Mouse (Mus musculus) hindbrain, embryonic 15.5 days (tissue): ENCODE measurements around the gene Elk1. TPM values are rescaled to one million over a fixed set of nuclear protein-coding genes. Genes with fewer than 3 reads are reported as not detected.

ENCODE experiments used
- ATAC-seq: fragments of 200-750 bp; cut with Nextera tagmentation; 2 replicates; pipeline ENCODE4 v1.8.0; 2017; ENCODE audit warnings: low read depth, moderate number of reproducible peaks, moderate TSS enrichment; ENCODE audit not compliant: low FRiP score
- H3K27ac ChIP-seq: fragments of 300-500 bp; sonication (generic); replicated peaks from 2 replicates; pipeline ENCODE4 v1.5.1; 2015; ENCODE audit warnings: mild to moderate bottlenecking, inconsistent platforms
- H3K27me3 ChIP-seq: fragments of 300-500 bp; sonication (generic); 2 replicates; pipeline ENCODE4 v1.6.1; 2015; ENCODE audit warnings: control low read depth, inconsistent platforms
- H3K36me3 ChIP-seq: fragments of 300-500 bp; sonication (generic); 2 replicates; pipeline ENCODE4 v1.6.1; 2015; ENCODE audit warnings: control low read depth, inconsistent platforms
- H3K4me1 ChIP-seq: fragments of 300-500 bp; sonication (generic); replicated peaks from 2 replicates; pipeline ENCODE4 v1.6.1; 2015; ENCODE audit warnings: control low read depth, inconsistent platforms
- H3K4me2 ChIP-seq: fragments of 300-500 bp; sonication (generic); 2 replicates; pipeline ENCODE4 v1.6.1; 2015; ENCODE audit warnings: moderate library complexity, mild to moderate bottlenecking, inconsistent platforms
- H3K4me3 ChIP-seq: fragments of 300-500 bp; sonication (generic); 2 replicates; pipeline ENCODE4 v1.5.1; 2015; ENCODE audit warnings: mild to moderate bottlenecking, inconsistent platforms
- H3K9ac ChIP-seq: fragments of 300-500 bp; sonication (generic); 2 replicates; pipeline ENCODE4 v1.6.1; 2015; ENCODE audit warnings: inconsistent platforms
- H3K9me3 ChIP-seq: fragments of 300-500 bp; sonication (generic); 2 replicates; pipeline ENCODE4 v1.6.1; 2016; ENCODE audit warnings: control low read depth, inconsistent platforms
- WGBS: fragments of 180-500 bp; shearing (Covaris S2); methylation state at CpG from one replicate; pipeline ENCODE4 v1.1.7; 2015; 5-methylcytosine and 5-hydroxymethylcytosine counted together
- polyA plus RNA-seq: library from polyadenylated mRNA; unstranded; fragments of >200 nt; fragmentation: Nextera tagmentation; extraction: Ambion mirVana; gene quantifications from 2 replicates; pipeline ENCODE4 v1.2.1, GENCODE M21; 2015

Elk1 gene
- polyA plus RNA-seq, 1 experiment from 2014 or later, result 20.2 TPM

DNA sequence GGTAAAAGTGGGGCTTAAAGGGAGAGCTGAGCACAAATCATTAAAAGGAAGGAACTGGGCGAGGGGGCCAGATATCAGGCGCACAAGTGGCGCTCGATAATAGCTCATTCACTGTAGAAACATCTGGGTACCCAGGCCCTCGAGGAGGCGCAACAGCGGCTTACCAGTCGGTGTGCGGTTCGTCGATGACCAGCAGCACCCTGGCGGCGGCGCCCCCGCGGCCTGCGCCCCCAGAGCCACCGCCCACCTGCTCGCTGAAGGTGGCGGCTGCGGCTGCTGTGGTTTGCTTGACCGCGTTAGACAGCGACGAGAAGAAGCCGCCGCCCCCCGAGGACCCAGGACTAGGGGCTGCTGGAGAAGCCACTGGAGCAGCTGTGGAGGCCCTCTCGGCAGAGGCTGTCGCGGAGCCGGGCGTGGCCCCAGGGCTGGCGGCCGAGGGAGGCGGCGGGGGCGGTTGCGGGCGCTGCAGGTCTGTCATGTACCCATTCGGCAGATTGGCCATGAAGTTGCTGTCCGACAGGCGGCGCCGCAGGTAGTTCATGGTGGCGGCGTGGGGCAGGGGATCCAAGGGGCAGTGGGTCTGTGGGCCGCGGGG is 30.1 kb downstream of the Elk1 start:
- peak overlapping the region; percentile 55 for H3K4me2 ChIP-seq
- H3K9ac ChIP-seq, result peak overlapping the region; percentile 65
- H3K27me3 ChIP-seq, result no peaks in the 10 kb centered on the region
- H3K27ac ChIP-seq, result peak overlapping the region; percentile 84
- H3K4me1 ChIP-seq, result peaks cover 17% of the 10 kb centered on the region
- peak overlapping the region; percentile 66 for H3K4me3 ChIP-seq
- no peaks in the 10 kb centered on the region for H3K36me3 ChIP-seq
- no peaks in the 10 kb centered on the region for H3K9me3 ChIP-seq
- peak; percentile 74 for ATAC-seq
- 17% methylated on average over 46 of the region's 49 CpGs for WGBS

DNA sequence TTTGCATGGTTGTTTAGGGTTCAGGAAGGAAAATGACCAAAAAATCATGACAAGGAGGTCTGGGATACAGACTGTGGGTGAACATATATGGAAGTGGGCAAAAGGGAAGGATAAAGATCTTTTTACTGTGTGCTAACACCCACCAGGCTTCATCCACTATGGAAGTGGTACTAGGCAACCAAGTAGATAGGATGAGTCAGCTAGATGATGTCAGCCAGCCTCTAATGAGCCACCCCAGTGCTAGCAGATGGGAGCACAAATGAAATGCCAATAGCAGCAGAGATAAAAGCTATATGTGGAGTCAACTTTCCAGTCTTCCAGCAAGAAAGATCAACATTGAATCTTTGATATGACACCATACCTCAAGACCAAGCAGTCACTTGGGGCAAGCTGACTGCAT is 35.3 kb downstream of the Elk1 start:
- Histone ChIP-seq H3K9me3 (no peaks in the 10 kb centered on the region), H3K27ac (no peak overlapping the region), H3K4me2 (no peak overlapping the region), H3K36me3 (0 out of 2 replicates have a peak, but pooled peaks cover 3% of the 10 kb centered on the region), H3K4me3 (no peak overlapping the region), H3K27me3 (no peaks in the 10 kb centered on the region), H3K4me1 (peaks cover 17% of the 10 kb centered on the region), H3K9ac (no peak overlapping the region)
- ATAC-seq, result no peak

DNA sequence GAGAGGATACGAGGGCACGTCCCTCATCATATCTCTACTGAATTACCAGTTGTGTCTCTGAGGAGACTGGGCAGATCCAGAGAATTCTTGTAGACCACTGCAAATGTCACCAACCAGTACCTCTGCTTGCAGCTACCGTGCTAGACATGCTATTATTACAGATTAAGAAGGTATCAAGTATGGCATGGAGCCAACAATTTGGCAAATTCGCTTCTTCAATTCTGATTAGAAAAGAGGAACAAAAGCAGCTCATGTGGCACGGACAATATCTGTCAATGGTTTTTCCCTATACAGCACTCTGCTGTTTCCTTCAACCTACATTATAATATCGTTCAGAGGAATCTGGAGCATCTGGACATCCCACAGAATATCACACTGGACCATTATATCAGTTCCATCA is 36.7 kb downstream of the Elk1 start:
- H3K36me3 ChIP-seq, result 0 out of 2 replicates have a peak, but pooled peaks cover 3% of the 10 kb centered on the region
- no peak overlapping the region for H3K4me2 ChIP-seq
- no peak overlapping the region for H3K27ac ChIP-seq
- H3K9me3 ChIP-seq, result no peaks in the 10 kb centered on the region
- no peak overlapping the region for H3K9ac ChIP-seq
- H3K4me3 ChIP-seq, result no peak overlapping the region
- WGBS, result 88% methylated on average over 6 of the region's 6 CpGs
- H3K4me1 ChIP-seq, result peaks cover 13% of the 10 kb centered on the region
- no peak for ATAC-seq
- no peaks in the 10 kb centered on the region for H3K27me3 ChIP-seq

DNA sequence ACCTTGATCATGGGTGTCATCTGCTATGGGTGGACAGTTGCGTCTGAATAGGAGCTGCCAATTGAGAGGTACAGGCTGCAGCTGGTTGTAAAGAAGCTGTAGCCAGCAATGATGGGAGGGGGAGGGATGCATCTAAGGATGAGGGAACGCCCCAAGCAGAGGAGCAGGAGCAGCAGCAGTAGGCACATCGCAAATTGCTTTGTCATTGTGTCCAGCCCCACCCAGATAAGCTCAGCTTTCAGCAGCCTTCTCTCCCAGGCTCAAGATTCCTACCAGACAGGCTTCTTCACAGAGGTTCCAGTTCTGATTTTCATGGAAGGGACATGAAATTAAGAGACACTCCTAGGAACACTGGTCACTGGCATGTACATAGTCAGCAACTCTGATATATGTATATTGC is 40.3 kb downstream of the Elk1 start:
- no peaks in the 10 kb centered on the region for H3K27me3 ChIP-seq
- no peak overlapping the region for H3K27ac ChIP-seq
- no peaks in the 10 kb centered on the region for H3K4me1 ChIP-seq
- no peak overlapping the region for H3K9ac ChIP-seq
- no peaks in the 10 kb centered on the region for H3K9me3 ChIP-seq
- peaks cover 5% of the 10 kb centered on the region; the same call in 1 of the 2 replicates for H3K36me3 ChIP-seq
- ATAC-seq, result no peak
- WGBS, result 42% methylated on average over 3 of the region's 3 CpGs
- no peak overlapping the region for H3K4me2 ChIP-seq
- H3K4me3 ChIP-seq, result no peak overlapping the region

Other genes starting within 250 kb of the Elk1 start
- 92.1 and 96.5 TPM in 2 replicates for gene Usp11, start 246.7 kb downstream of the Elk1 start, polyA plus RNA-seq
- 348 and 366 TPM in 2 replicates for gene Araf, start 152.8 kb downstream of the Elk1 start, polyA plus RNA-seq
- gene Timp1, start 80.4 kb downstream of the Elk1 start, polyA plus RNA-seq, result 4.2 and 5.3 TPM in 2 replicates
- gene Syn1, start 29.6 kb downstream of the Elk1 start, polyA plus RNA-seq, result 83.1 and 117 TPM in 2 replicates
- gene Cfp, start 19.1 kb downstream of the Elk1 start, polyA plus RNA-seq, result 5.7 and 6.3 TPM in 2 replicates
- 29.8 and 30.5 TPM in 2 replicates for gene Uxt, start 11.4 kb upstream of the Elk1 start, polyA plus RNA-seq
- gene Zfp182, start 111.7 kb upstream of the Elk1 start, polyA plus RNA-seq, result 7.1 and 7.4 TPM in 2 replicates
- gene Spaca5, start 117.8 kb upstream of the Elk1 start, polyA plus RNA-seq, result not detected in 2 replicates
- 3.7 and 5.1 TPM in 2 replicates for gene Zfp300, start 138.9 kb upstream of the Elk1 start, polyA plus RNA-seq
- gene Ssxa1, start 165.2 kb upstream of the Elk1 start, polyA plus RNA-seq, result not detected in 2 replicates
- gene Gm21876, start 225.0 kb upstream of the Elk1 start, polyA plus RNA-seq, result not detected in 2 replicates